Mouse (Mus musculus): ENCODE results near the gene Ccr7.

DNA sequence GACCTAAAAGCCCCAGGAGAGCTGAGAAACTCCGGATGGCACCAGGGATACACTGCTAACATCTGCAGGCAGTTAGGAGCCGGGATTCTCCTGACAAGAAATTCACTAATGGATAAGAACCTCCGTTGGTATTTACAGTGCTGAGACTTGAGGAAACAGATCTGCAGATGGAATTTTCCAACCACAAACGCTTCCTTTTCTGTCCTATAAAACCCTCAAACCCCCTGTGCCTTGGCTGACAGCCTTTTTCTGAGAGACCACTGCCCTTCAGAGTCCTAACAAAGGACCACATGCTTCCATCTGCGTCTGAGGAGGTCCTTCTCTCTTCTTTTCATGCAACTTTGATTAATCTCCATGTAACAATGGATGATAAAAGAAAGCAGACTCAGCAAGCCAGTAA lies 6.8 kb upstream of the Ccr7 start:
- no peak for TF ChIP-seq ZC3H11A (IDR thresholded peaks at IDR 0.05; ENCODE audit: borderline replicate concordance, low read depth, low read length)
- no peak for TF ChIP-seq CHD2 (IDR thresholded peaks at IDR 0.05; ENCODE audit: low read depth, low read length)
